ENCODE assay signal across 8 mouse cellular contexts in the genomic region with DNA sequence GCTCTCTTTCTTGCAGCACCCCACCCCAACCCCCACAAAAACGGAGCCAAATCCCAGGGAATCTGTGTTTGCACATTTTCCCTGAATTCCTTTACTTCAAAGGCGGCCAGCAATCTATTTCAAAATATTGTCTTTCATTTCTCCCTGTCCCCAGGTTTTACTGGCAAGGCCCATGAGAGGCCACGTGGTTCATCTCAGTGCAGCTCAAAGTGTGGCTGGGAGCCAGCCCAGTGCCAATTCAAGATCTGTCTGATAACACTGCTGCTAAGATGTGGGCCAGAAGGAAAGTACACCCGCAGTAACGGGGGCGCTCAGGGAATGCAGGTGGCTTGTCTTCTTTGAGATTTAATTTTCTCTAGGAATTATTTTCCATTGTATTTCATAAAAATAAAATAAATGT. TPM values are rescaled to one million over a fixed set of nuclear protein-coding genes. Genes with fewer than 3 reads are reported as not detected.
DNase-seq lines count a peak whose midpoint lies in the region; ATAC-seq and TF ChIP-seq lines count a peak whose summit lies in the region.

No protein-coding gene starts in this region.

- H3K27me3 ChIP-seq in heart, embryonic 16.5 days (ENCODE audit: control insufficient read depth, insufficient read depth, low read length), result 0 out of 2 replicates have a peak, but pooled peaks cover 2% of the 10 kb centered on the region
- H3K27me3 ChIP-seq in lung, embryonic 16.5 days (ENCODE audit: control insufficient read depth, insufficient read depth, low read depth, low read length), result no peaks in the 10 kb centered on the region

- 0 out of 2 replicates have a peak, but pooled peaks cover 4% of the 10 kb centered on the region for H3K36me3 ChIP-seq in heart, embryonic 16.5 days (ENCODE audit: control insufficient read depth, insufficient read depth)
- no peaks in the 10 kb centered on the region for H3K36me3 ChIP-seq in lung, embryonic 16.5 days (ENCODE audit: control insufficient read depth, insufficient read depth, low read length)

- DNase-seq in heart, postnatal 14 days, result no peak
- DNase-seq in frontal cortex, adult 2 months (ENCODE audit: extremely low spot score in 1 of 2, low spot score in 1 of 2), result peak; percentile 62 to 71
- peak; percentile 48 to 67 for DNase-seq in kidney, postnatal 36 days
- DNase-seq in right cerebral cortex, postnatal 4 days, result peak; percentile 50
- DNase-seq in adipocyte (ENCODE audit: low spot score), result no peak

- no peak overlapping the region for H3K27ac ChIP-seq in heart, embryonic 16.5 days (ENCODE audit: low read length)
- H3K27ac ChIP-seq in bone marrow macrophage, adult 2 months (ENCODE audit: insufficient read depth, low read depth, low read length), result no peak overlapping the region
- peak overlapping the region; percentile 68 for H3K27ac ChIP-seq in lung, embryonic 16.5 days (ENCODE audit: low read length)

- WGBS in heart, embryonic 16.5 days, result 34% methylated on average over 6 of the region's 6 CpGs
- 16% methylated on average over 6 of the region's 6 CpGs for WGBS in lung, embryonic 16.5 days

- peak overlapping the region; percentile 60 for H3K9ac ChIP-seq in heart, embryonic 16.5 days (ENCODE audit: low read length)
- peak overlapping the region; percentile 61 for H3K9ac ChIP-seq in lung, embryonic 16.5 days (ENCODE audit: low read length)

- no peak for ATAC-seq in heart, embryonic 16.5 days (replicated peaks; ENCODE audit: extremely low read depth, insufficient read depth, low FRiP score)
- ATAC-seq in lung, embryonic 16.5 days (ENCODE audit: low read depth), result peak; percentile 47; the same call in 1 of the 2 replicates

- H3K4me1 ChIP-seq in heart, embryonic 16.5 days (ENCODE audit: control insufficient read depth, insufficient read depth, low read length), result peaks cover 15% of the 10 kb centered on the region
- peaks cover 7% of the 10 kb centered on the region for H3K4me1 ChIP-seq in bone marrow macrophage, adult 2 months (ENCODE audit: control insufficient read depth, insufficient read depth, low read length)
- H3K4me1 ChIP-seq in lung, embryonic 16.5 days (replicated peaks; ENCODE audit: control insufficient read depth, insufficient read depth, low read length), result peaks cover 11% of the 10 kb centered on the region

- H3K9me3 ChIP-seq in heart, embryonic 16.5 days (replicated peaks; ENCODE audit: control insufficient read depth, low read length), result no peaks in the 10 kb centered on the region
- no peaks in the 10 kb centered on the region for H3K9me3 ChIP-seq in lung, embryonic 16.5 days (ENCODE audit: control insufficient read depth, low read length)

- H3K4me2 ChIP-seq in heart, embryonic 16.5 days (ENCODE audit: low read depth, low read length), result peak overlapping the region; percentile 72
- H3K4me2 ChIP-seq in lung, embryonic 16.5 days (ENCODE audit: low read depth, low read length), result peak overlapping the region; percentile 86

- TF ChIP-seq POLR2A in bone marrow macrophage, adult 2 months (IDR thresholded peaks at IDR 0.05; ENCODE audit: borderline replicate concordance, low read depth, low read length), result no peak

- no peak for TF ChIP-seq CTCF in bone marrow macrophage, adult 2 months (IDR thresholded peaks at IDR 0.05; ENCODE audit: low read depth, low read length)

- peak overlapping the region; percentile 56 for H3K4me3 ChIP-seq in heart, embryonic 16.5 days (ENCODE audit: low read length)
- peak overlapping the region; percentile 77; the same call in 1 of the 2 replicates for H3K4me3 ChIP-seq in bone marrow macrophage, adult 2 months (ENCODE audit: insufficient read depth, low read length)
- H3K4me3 ChIP-seq in lung, embryonic 16.5 days (ENCODE audit: low read length), result peak overlapping the region; percentile 60

- intact Hi-C loops in heart, postnatal 14 days (cut with DNase I), result no loop called here

RNA-seq across cellular contexts. Expression of a gene that starts 27.5 kb away (rescaled TPM):
- polyA plus RNA-seq in heart, embryonic 16.5 days (2015; fragmentation: Nextera tagmentation; extraction: Ambion mirVana), result 1.3 and 1.7 TPM in 2 replicates
- total RNA-seq in heart, postnatal 14 days (2021), result under 1 TPM; 0.55 to 0.76 TPM
- not detected in 2 replicates for polyA plus RNA-seq in bone marrow macrophage, adult 2 months (2012; ENCODE audit: insufficient read depth, insufficient read length, missing spikeins)
- polyA plus RNA-seq in frontal cortex, adult 2 months (2012; rRNA removed), result 5.6 and 5.8 TPM in 2 replicates
- polyA plus RNA-seq in lung, embryonic 16.5 days (2015; fragmentation: Nextera tagmentation; extraction: Ambion mirVana), result 2.6 and 3.1 TPM in 2 replicates

RNA-seq across cellular contexts. Expression of a gene that starts 56.5 kb away (rescaled TPM):
- polyA plus RNA-seq in heart, embryonic 16.5 days (2015; fragmentation: Nextera tagmentation; extraction: Ambion mirVana), result 4.6 and 5.4 TPM in 2 replicates
- total RNA-seq in heart, postnatal 14 days (2021), result 10 to 100 TPM in 1 of 2 experiments, 1 to 10 TPM in 1; 9.4 to 10.1 TPM
- polyA plus RNA-seq in bone marrow macrophage, adult 2 months (2012; ENCODE audit: insufficient read depth, insufficient read length, missing spikeins), result 3.2 and 4.6 TPM in 2 replicates
- polyA plus RNA-seq in frontal cortex, adult 2 months (2012; rRNA removed), result 67.8 and 79.0 TPM in 2 replicates
- polyA plus RNA-seq in lung, embryonic 16.5 days (2015; fragmentation: Nextera tagmentation; extraction: Ambion mirVana), result 3.8 and 3.9 TPM in 2 replicates

Comparison
In these comparisons a context has a peak if more than half of its experiments do, and no peak if none do; other contexts are left out.
1. DNase-seq: peak in frontal cortex, adult 2 months (2 of 2), kidney, postnatal 36 days (2 of 2) and right cerebral cortex, postnatal 4 days (single experiment); none in heart, postnatal 14 days (0 of 2) and adipocyte (single experiment).
2. RNA of a gene that starts 56.5 kb away (polyA plus RNA-seq): 67.8 to 79.0 TPM in frontal cortex, adult 2 months; 4.6 to 5.4 TPM in heart, embryonic 16.5 days, 3.8 to 3.9 TPM in lung, embryonic 16.5 days and 3.2 to 4.6 TPM in bone marrow macrophage, adult 2 months; every median in the first group is over 10 times any median in the second.
3. Peak in every context shown above with its lines, with median percentiles within 50 percentile points of each other: H3K4me3 ChIP-seq.